Comparison of ENCODE assay signal across 10 mouse cellular contexts in genomic region chr10:60778542-60778941, GRCm38 (mm10). TPM values are rescaled to one million over a fixed set of nuclear protein-coding genes. Genes with fewer than 3 reads are reported as not detected.
DNase-seq lines count a peak whose midpoint lies in the region; ATAC-seq and TF ChIP-seq lines count a peak whose summit lies in the region.
"Had no signal": no experiment of that assay in that cellular context is flagged by ENCODE, and none has a peak within 500 bp of the region (broad histone marks: within the 10 kb centered on the region; RNA-seq: fewer than 3 reads in every experiment).

No protein-coding gene starts in this region.

- peak; percentile 49 for ATAC-seq in forebrain, embryonic 16.5 days
- ATAC-seq in midbrain, embryonic 11.5 days (ENCODE audit: low FRiP score) = peak; percentile 15; the same call in 1 of the 2 replicates

- H3K27me3 ChIP-seq in spleen, adult 2 months (ENCODE audit: control insufficient read depth, insufficient read depth, low read length) = no peaks in the 10 kb centered on the region
- no peaks in the 10 kb centered on the region for H3K27me3 ChIP-seq in forebrain, embryonic 16.5 days (replicated peaks; ENCODE audit: control insufficient read depth, insufficient read depth, low read length)
- no peaks in the 10 kb centered on the region; the same call in 1 of the 2 replicates for H3K27me3 ChIP-seq in midbrain, embryonic 11.5 days (ENCODE audit: control insufficient read depth, insufficient read depth, low read length)

- peak; percentile 13; the same call in 1 of the 2 replicates for TF ChIP-seq CTCF in spleen, adult 2 months (IDR thresholded peaks at IDR 0.05; ENCODE audit: extremely low read depth, insufficient read depth, insufficient read length, insufficient replicate concordance)

- no peak overlapping the region for H3K27ac ChIP-seq in spleen, adult 2 months (ENCODE audit: insufficient read depth, low read length)
- H3K27ac ChIP-seq in forebrain, embryonic 16.5 days (ENCODE audit: low read length) = no peak overlapping the region
- H3K27ac ChIP-seq in midbrain, embryonic 11.5 days (ENCODE audit: low read depth, low read length) = no peak overlapping the region
- H3K27ac ChIP-seq: macrophage had no signal

- no peak overlapping the region for H3K9ac ChIP-seq in forebrain, embryonic 16.5 days (replicated peaks; ENCODE audit: low read depth, low read length)
- H3K9ac ChIP-seq in midbrain, embryonic 11.5 days (ENCODE audit: low read length) = no peak overlapping the region

- H3K36me3 ChIP-seq in spleen, adult 2 months (ENCODE audit: control insufficient read depth, insufficient read depth, low read length) = no peaks in the 10 kb centered on the region
- H3K36me3 ChIP-seq in forebrain, embryonic 16.5 days (ENCODE audit: control insufficient read depth, insufficient read depth) = no peaks in the 10 kb centered on the region
- H3K36me3 ChIP-seq in midbrain, embryonic 11.5 days (ENCODE audit: control insufficient read depth, insufficient read depth, low read length) = no peaks in the 10 kb centered on the region
- H3K36me3 ChIP-seq: G1E had no signal

- WGBS in spleen, adult 2 months = 59% methylated on average over 12 of the region's 12 CpGs
- 67% methylated on average over 12 of the region's 12 CpGs for WGBS in forebrain, embryonic 16.5 days
- WGBS in midbrain, embryonic 11.5 days = 71% methylated on average over 12 of the region's 12 CpGs

- no peaks in the 10 kb centered on the region for H3K9me3 ChIP-seq in forebrain, embryonic 16.5 days (ENCODE audit: control insufficient read depth, low read length)
- no peaks in the 10 kb centered on the region for H3K9me3 ChIP-seq in midbrain, embryonic 11.5 days (ENCODE audit: control insufficient read depth, low read length)

- no peak overlapping the region for H3K4me3 ChIP-seq in spleen, adult 2 months (ENCODE audit: extremely low read depth, insufficient read depth, insufficient read length)
- H3K4me3 ChIP-seq in forebrain, embryonic 16.5 days (replicated peaks; ENCODE audit: low read length) = no peak overlapping the region
- no peak overlapping the region for H3K4me3 ChIP-seq in midbrain, embryonic 11.5 days (ENCODE audit: low read depth, low read length)

- no peak for TF ChIP-seq POLR2A in spleen, adult 2 months (IDR thresholded peaks at IDR 0.05; ENCODE audit: low read depth, low read length)

- DNase-seq in cerebellum, adult 9-11 months = peak; percentile 52
- DNase-seq in cerebellum, adult 9-10 months = no peak
- peak in 1 of 2 experiments; percentile 17 for DNase-seq in spleen, adult 2 months (ENCODE audit: low read depth in 1 of 2, low spot score in 2 of 2)
- no peak for DNase-seq in spleen, postnatal 14 days (ENCODE audit: low spot score in 2 of 2)
- peak; percentile 63 to 77 for DNase-seq in layer of hippocampus, postnatal 10 days (ENCODE audit: low spot score in 2 of 2)
- DNase-seq in midbrain, embryonic 11.5 days (ENCODE audit: low spot score, missing footprints) = peak; percentile 95
- DNase-seq in c-Kit-positive CD71-positive TER-119-positive erythroid progenitor cells, embryonic 14.5 days (ENCODE audit: low spot score) = no peak

- no peak overlapping the region for H3K4me2 ChIP-seq in forebrain, embryonic 16.5 days (ENCODE audit: low read length)
- H3K4me2 ChIP-seq in midbrain, embryonic 11.5 days = no peak overlapping the region

- H3K4me1 ChIP-seq in spleen, adult 2 months (ENCODE audit: control insufficient read depth, insufficient read depth, insufficient read length) = no peaks in the 10 kb centered on the region
- peaks cover 3% of the 10 kb centered on the region; the same call in 1 of the 2 replicates for H3K4me1 ChIP-seq in forebrain, embryonic 16.5 days (replicated peaks; ENCODE audit: control insufficient read depth, insufficient read depth, low read length)
- H3K4me1 ChIP-seq in midbrain, embryonic 11.5 days (ENCODE audit: control insufficient read depth, insufficient read depth, low read length) = no peaks in the 10 kb centered on the region

RNA-seq across cellular contexts. Expression of gene Slc29a3, which starts 25.9 kb away (rescaled TPM):
- 19.9 and 21.8 TPM in 2 replicates for polyA plus RNA-seq in spleen, adult 2 months (2012; rRNA removed)
- 13.0 and 13.4 TPM in 2 replicates for polyA plus RNA-seq in forebrain, embryonic 16.5 days (2015; fragmentation: Nextera tagmentation; extraction: Ambion mirVana)
- 10 to 100 TPM; 13.8 to 14.9 TPM for total RNA-seq in layer of hippocampus, postnatal 10 days (2021)
- polyA plus RNA-seq in midbrain, embryonic 11.5 days (2014; fragmentation: Nextera tagmentation; extraction: Ambion mirVana) = 6.9 and 8.7 TPM in 2 replicates

RNA-seq across cellular contexts. Expression of gene Unc5b, which starts 52.8 kb away (rescaled TPM):
- 3.8 and 4.8 TPM in 2 replicates for polyA plus RNA-seq in spleen, adult 2 months (2012; rRNA removed)
- 2.2 and 2.6 TPM in 2 replicates for polyA plus RNA-seq in forebrain, embryonic 16.5 days (2015; fragmentation: Nextera tagmentation; extraction: Ambion mirVana)
- total RNA-seq in layer of hippocampus, postnatal 10 days (2021) = 1 to 10 TPM; 8.4 to 9.8 TPM
- 2.8 and 3.5 TPM in 2 replicates for polyA plus RNA-seq in midbrain, embryonic 11.5 days (2014; fragmentation: Nextera tagmentation; extraction: Ambion mirVana)
- polyA plus RNA-seq: G1E had no signal

Comparison
In these comparisons a context has a peak if more than half of its experiments do, and no peak if none do; other contexts are left out.
1. DNase-seq: peak in cerebellum, adult 9-11 months (single experiment), layer of hippocampus, postnatal 10 days (2 of 2) and midbrain, embryonic 11.5 days (single experiment); none in cerebellum, adult 9-10 months (single experiment), spleen, postnatal 14 days (0 of 2) and c-Kit-positive CD71-positive TER-119-positive erythroid progenitor cells, embryonic 14.5 days (single experiment).